Mouse (Mus musculus) embryo, embryonic 10 days (tissue): Measurements from ENCODE around the gene Dpp3.
"Not testable (repeated sequence)": the region's sequence is repeated elsewhere in the genome, so short reads cannot be mapped to it uniquely, and the experiment has no call there.

Source experiments
- DNase-seq: peaks from one replicate; pipeline ENCODE4 v3.0.0-alpha.2; 2015; ENCODE audit warnings: low spot score

The Dpp3 gene

DNA sequence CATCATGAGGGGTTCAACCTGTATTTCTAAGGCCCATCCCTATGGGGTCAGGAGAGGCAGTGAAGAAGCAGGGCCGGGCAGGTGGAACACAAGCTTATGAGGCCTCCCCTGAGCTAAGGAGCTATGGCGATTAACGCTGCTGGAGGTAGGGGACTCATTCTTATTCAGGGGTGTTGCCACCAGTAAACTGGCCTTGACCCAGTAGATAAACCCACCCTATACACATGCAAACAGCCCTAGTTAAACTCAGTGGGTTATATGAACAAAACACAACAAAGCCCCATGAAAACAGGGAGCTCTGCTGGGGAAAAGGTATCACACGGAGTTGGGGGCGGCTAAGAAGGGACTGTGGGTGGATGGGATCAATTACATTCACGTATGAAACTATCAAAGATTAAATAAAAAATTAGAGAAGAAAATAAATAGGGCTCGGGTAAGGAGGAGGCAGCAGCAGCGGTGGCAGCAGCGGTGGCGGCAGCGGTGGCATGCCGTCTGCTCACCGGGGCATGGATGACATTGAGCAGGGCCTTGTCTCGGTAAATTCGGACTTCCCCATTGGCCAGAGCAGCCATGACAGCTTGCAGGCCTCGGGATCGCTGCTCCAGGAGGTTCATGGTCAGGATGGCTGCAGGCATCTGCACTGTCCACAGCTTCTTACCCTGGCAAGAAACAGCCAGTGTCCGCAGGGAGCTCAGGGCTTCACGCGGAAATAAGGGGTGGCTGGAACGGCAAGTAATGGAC, 31.1 kb downstream of the Dpp3 start:
- no peak for DNase-seq

DNA sequence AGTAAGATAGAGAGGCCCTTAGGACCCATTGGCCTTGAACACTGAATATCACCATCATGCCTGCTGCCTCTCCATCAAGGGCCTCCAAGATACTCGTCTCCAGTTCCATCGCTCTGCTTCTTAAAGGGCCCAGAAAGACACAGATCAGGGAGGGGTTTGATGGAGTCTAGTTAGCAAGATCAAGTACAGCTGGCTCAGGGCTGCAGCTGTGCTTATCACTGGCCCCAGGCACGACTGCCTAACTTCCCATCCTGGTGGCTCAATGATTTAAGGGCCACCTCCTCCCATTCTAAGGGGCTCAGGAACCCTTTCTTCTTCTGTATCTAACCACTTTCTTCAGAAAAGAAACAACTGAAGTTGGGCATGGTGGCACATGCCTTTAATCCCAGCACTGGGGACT, 36.3 kb downstream of the Dpp3 start:
- no peak for DNase-seq

- no peak for DNase-seq
These were observed 38.3 kb downstream of the Dpp3 start for GRCm38 (mm10) chr19:4889791-4890190.

DNA sequence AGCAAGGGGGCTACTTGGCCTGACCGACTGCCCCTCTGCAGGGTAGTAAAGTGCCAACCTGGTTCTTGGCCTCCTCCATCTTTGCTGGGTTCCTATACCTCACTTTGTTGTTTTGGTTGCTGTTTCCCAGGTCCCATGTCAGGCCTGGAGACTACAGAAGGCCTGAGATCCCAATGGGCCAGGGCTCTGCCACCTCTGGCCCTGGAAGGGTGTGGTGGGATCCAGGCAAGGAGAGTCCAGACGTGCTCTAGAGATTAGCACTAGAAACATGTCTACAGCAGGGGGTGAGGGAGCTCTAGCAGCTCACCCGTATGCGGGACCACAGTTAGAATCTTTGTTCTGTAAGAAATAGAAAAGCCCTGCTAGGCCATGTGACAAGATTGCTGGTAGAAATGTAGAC, 44.1 kb downstream of the Dpp3 start:
- no peak for DNase-seq

- DNase-seq = no peak
These were observed 48.8 kb downstream of the Dpp3 start for GRCm38 (mm10) chr19:4879324-4879703.

GRCm38 (mm10) chr19:4878405-4879323, 49.4 kb downstream of the Dpp3 start, which contains the start of gene Zdhhc24:
TSS of gene Zdhhc24 (plus strand) at chr19:4878668.
- DNase-seq = peak; percentile 95

DNA sequence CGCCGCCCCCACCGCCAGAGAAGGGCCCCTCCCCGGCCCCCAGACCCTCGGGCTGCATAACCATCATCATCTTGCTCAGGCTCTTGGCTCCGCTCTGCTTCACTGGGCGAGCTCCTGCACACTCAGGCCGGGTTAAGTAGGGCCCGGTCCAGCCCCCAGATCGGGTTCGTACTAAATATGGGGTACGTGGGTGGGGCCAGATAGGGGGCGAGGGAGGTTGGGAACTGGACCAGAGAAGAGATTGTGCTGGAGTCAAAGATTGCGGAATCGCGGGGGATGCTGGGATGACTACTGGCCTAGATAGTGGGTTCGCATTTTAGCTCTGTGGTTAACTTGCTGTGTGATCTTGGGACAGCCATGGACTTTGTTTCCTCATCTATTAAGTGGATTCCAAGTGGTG, 50.3 kb downstream of the Dpp3 start, which contains the start of gene Actn3:
Gene Actn3 (minus strand): TSS at position 125 of the 400 bp plus-strand sequence.
- DNase-seq = peak; percentile 38

DNA sequence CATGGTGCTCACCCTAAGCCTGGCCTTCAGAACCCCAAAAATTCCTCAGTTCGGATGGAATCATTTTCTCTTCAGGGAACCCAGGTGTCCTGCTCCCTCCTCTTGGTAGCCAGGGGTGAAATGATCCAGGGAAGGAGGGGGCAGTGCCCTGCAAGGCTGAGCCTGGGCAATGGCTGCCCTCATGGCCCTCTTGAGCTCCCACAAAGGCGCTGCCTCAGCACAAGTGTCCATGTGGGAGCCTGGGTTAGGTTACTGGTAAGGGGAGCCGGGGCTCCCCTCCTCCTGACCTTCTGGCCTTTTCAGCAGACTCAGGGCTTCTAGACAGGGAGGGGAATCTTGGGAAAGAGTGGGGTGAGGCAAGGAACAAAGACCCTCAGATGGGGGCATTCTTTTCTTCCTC, 51.3 kb downstream of the Dpp3 start:
- DNase-seq = no peak

DNA sequence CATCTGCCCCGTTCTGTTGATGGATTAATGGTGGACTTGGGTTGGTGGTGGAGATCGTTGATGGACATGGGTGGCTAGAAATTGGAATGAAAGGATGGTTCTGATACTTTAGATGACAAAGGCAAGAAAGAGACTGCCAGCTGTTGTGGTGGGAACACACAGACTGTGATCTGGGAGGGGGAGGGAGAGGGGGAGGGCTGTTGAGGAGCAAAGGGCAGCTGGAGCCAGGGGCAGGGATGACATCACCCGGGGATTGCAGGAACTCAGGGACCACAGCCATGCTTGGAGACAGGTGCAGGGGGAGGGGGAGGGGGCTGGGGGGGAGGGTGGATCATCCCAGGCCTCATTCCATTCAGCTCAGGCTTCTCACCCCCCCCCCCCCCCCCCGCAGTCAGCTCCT, 51.8 kb downstream of the Dpp3 start:
- no peak for DNase-seq

- DNase-seq = not testable (repeated sequence)
These were observed 53.5 kb downstream of the Dpp3 start for GRCm38 (mm10) chr19:4874613-4875012.

- DNase-seq = peak; percentile 28
These were observed 62.9 kb downstream of the Dpp3 start for GRCm38 (mm10) chr19:4865147-4865546.

- no peak for DNase-seq
These were observed 65.0 kb downstream of the Dpp3 start for GRCm38 (mm10) chr19:4863048-4863447.

GRCm38 (mm10) chr19:4859081-4859480, 69.0 kb downstream of the Dpp3 start:
- no peak for DNase-seq
